Mouse (Mus musculus) stomach, postnatal 0 days (tissue): ENCODE data around the gene Zfp536.

ENCODE experiments used
- CTCF ChIP-seq: IDR thresholded peaks from 2 replicates; pipeline ENCODE4 v1.5.1; 2016; ENCODE audit warnings: antibody characterized with exemption, low read depth, mild to moderate bottlenecking, moderate library complexity
- EP300 ChIP-seq: optimal IDR thresholded peaks from 2 replicates; pipeline ENCODE3; 2016; ENCODE audit warnings: antibody characterized with exemption

GRCm38 (mm10) chr7:37484946-37485345 is 288.5 kb downstream of the Zfp536 start:
- no peak for TF ChIP-seq CTCF
- no peak for TF ChIP-seq EP300
